In the genomic region with DNA sequence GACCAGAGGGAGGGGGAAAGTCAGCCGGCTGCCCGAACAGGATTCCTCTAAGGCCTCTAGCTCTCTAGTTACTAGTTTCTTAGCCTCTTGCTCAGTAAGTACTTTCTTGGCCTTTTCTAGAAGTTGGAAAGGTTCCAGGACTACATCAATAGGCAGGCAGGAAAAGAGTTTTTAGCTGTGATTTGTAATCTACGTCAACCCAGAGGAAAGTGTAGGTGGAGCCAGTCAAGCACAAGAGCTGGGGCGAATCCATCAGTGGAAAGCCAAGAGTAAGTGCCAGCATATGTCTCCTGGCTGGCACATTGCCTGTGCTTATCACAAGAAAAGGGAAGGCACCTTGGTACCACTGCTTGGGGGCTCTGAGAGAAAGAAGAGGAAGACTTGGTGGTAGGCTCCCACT, we compare ENCODE assay signal across 21 mouse cellular contexts. TPM values are rescaled to one million over a fixed set of nuclear protein-coding genes. Genes with fewer than 3 reads are reported as not detected.
DNase-seq lines count a peak whose midpoint lies in the region; TF ChIP-seq lines count a peak whose summit lies in the region.
"Had no signal": no experiment of that assay in that cellular context is flagged by ENCODE, and none has a peak within 500 bp of the region (broad histone marks: within the 10 kb centered on the region; RNA-seq: fewer than 3 reads in every experiment).

No protein-coding gene starts in this region.

- 57% methylated on average over 4 of the region's 4 CpGs for WGBS in kidney, adult 2 months
- WGBS in cerebellum, adult 2 months, result 44% methylated on average over 4 of the region's 4 CpGs

- H3K27me3 ChIP-seq in kidney, adult 2 months (replicated peaks; ENCODE audit: control insufficient read depth, insufficient read depth, low read length), result no peaks in the 10 kb centered on the region
- H3K27me3 ChIP-seq in MEL (ENCODE audit: control insufficient read depth in 1 of 2, insufficient read depth in 2 of 2, low read length in 2 of 2), result no peaks in the 10 kb centered on the region
- no peaks in the 10 kb centered on the region for H3K27me3 ChIP-seq in cerebellum, adult 2 months (ENCODE audit: control insufficient read depth, insufficient read depth, low read length)
- H3K27me3 ChIP-seq: CH12.LX; embryonic facial prominence, embryonic 12.5 days; neural tube, embryonic 15.5 days had no signal

- H3K27ac ChIP-seq in kidney, adult 2 months (ENCODE audit: insufficient read depth, low read depth, low read length), result no peak overlapping the region
- H3K27ac ChIP-seq in MEL (ENCODE audit: control insufficient read depth, low read depth, low read length), result no peak overlapping the region
- H3K27ac ChIP-seq in cerebellum, adult 2 months (ENCODE audit: insufficient read depth, low read length), result no peak overlapping the region
- H3K27ac ChIP-seq: embryonic facial prominence, embryonic 12.5 days; heart, embryonic 10.5 days; hindbrain, embryonic 14.5 days; neural tube, embryonic 15.5 days had no signal

- H3K4me3 ChIP-seq in kidney, adult 2 months (ENCODE audit: insufficient read depth, low read depth, low read length), result no peak overlapping the region
- no peak overlapping the region for H3K4me3 ChIP-seq in MEL (ENCODE audit: control insufficient read depth in 1 of 2, insufficient read depth in 1 of 2, low read depth in 2 of 2, low read length in 2 of 2)
- no peak overlapping the region for H3K4me3 ChIP-seq in cerebellum, adult 2 months (replicated peaks; ENCODE audit: insufficient read depth, low read depth, low read length)
- H3K4me3 ChIP-seq: embryonic facial prominence, embryonic 12.5 days; heart, embryonic 10.5 days; myocyte; neural tube, embryonic 15.5 days had no signal

- no peaks in the 10 kb centered on the region for H3K36me3 ChIP-seq in kidney, adult 2 months (ENCODE audit: control insufficient read depth, insufficient read depth, low read length)
- H3K36me3 ChIP-seq in MEL (ENCODE audit: control insufficient read depth in 1 of 2, insufficient read depth in 2 of 2, low read length in 2 of 2), result peaks cover 0 to 7% of the 10 kb centered on the region in 2 experiments; a peak in 1 of 4 replicates
- H3K36me3 ChIP-seq: neural tube, embryonic 15.5 days had no signal

- TF ChIP-seq EP300 in MEL (IDR thresholded peaks at IDR 0.05; ENCODE audit: low read depth in 1 of 2, low read length in 2 of 2), result no peak

- H3K4me1 ChIP-seq in kidney, adult 2 months (ENCODE audit: control insufficient read depth, insufficient read depth, low read length), result no peaks in the 10 kb centered on the region
- no peaks in the 10 kb centered on the region for H3K4me1 ChIP-seq in MEL (ENCODE audit: control insufficient read depth in 1 of 2, insufficient read depth in 2 of 2, low read length in 2 of 2)
- H3K4me1 ChIP-seq in cerebellum, adult 2 months (ENCODE audit: control insufficient read depth, insufficient read depth, low read length), result no peaks in the 10 kb centered on the region
- H3K4me1 ChIP-seq: embryonic facial prominence, embryonic 12.5 days; heart, embryonic 10.5 days; neural tube, embryonic 15.5 days had no signal

- no peak for TF ChIP-seq POLR2A in kidney, adult 2 months (IDR thresholded peaks at IDR 0.05; ENCODE audit: low read depth, low read length)
- no peak for TF ChIP-seq POLR2A in MEL (IDR thresholded peaks at IDR 0.05; ENCODE audit: control insufficient read depth in 1 of 2, insufficient read depth in 1 of 2, low read depth in 1 of 2, low read length in 2 of 2, poor library complexity in 1 of 2)
- TF ChIP-seq POLR2A in cerebellum, adult 2 months (IDR thresholded peaks at IDR 0.05; ENCODE audit: borderline replicate concordance, insufficient read depth, low read length), result no peak

- H3K9ac ChIP-seq in MEL (ENCODE audit: control insufficient read depth, low read depth, low read length, poor library complexity, severe bottlenecking), result no peak overlapping the region
- H3K9ac ChIP-seq: embryonic facial prominence, embryonic 12.5 days; hindbrain, embryonic 14.5 days; neural tube, embryonic 15.5 days had no signal

- TF ChIP-seq CTCF in kidney, adult 2 months (conservative IDR thresholded peaks at IDR 0.05; ENCODE audit: insufficient read depth, insufficient read length, low read depth, low read length), result no peak
- no peak for TF ChIP-seq CTCF in MEL (IDR thresholded peaks at IDR 0.05 in 2 of 3, conservative IDR thresholded peaks at IDR 0.05 in 1 of 3; ENCODE audit: control insufficient read depth in 1 of 3, insufficient read depth in 1 of 3, low read depth in 2 of 3, low read length in 3 of 3, poor library complexity in 1 of 3, severe bottlenecking in 1 of 3)
- no peak for TF ChIP-seq CTCF in cerebellum, adult 2 months (IDR thresholded peaks at IDR 0.05; ENCODE audit: borderline replicate concordance, insufficient read depth, low read depth, low read length)

- H3K79me2 ChIP-seq in MEL (ENCODE audit: control insufficient read depth, insufficient read depth, low read length, poor library complexity), result no peaks in the 10 kb centered on the region

- no peak for TF ChIP-seq RAD21 in MEL (IDR thresholded peaks at IDR 0.05; ENCODE audit: low read depth, low read length)

- H3K9me3 ChIP-seq in MEL (replicated peaks; ENCODE audit: insufficient read depth, low read length), result no peaks in the 10 kb centered on the region
- H3K9me3 ChIP-seq: embryonic facial prominence, embryonic 12.5 days; heart, embryonic 10.5 days; neural tube, embryonic 15.5 days had no signal

- peak; percentile 11 for DNase-seq in adrenal gland, postnatal 14 days
- no peak for DNase-seq in adrenal gland, postnatal 25 days
- DNase-seq in kidney, adult 2 months, result peak; percentile 42
- DNase-seq in kidney, adult 18-20 months, result no peak
- DNase-seq in MEL (ENCODE audit: low read depth, low spot score), result peak; percentile 30
- DNase-seq in kidney, postnatal 10 days, result peak; percentile 12
- DNase-seq in cerebellum, adult 2 months, result no peak
- DNase-seq: cerebellum, adult 11-12 months; cerebellum, postnatal 36 days; gastrocnemius, postnatal 25 days; heart, postnatal 14 days; lung, adult 2 months; midbrain, embryonic 14.5 days; right cerebral cortex, postnatal 4 days; thymus, postnatal 14 days had no signal

TF ChIP-seq in MEL, 35 proteins besides CTCF, POLR2A, EP300 and RAD21:
- TF ChIP-seq SMC3 (IDR thresholded peaks at IDR 0.05; ENCODE audit: low read depth, low read length), result no peak
- no peak for TF ChIP-seq ETS1 (IDR thresholded peaks at IDR 0.05; ENCODE audit: low read depth, low read length)
- TF ChIP-seq USF1 (IDR thresholded peaks at IDR 0.05; ENCODE audit: low read depth, low read length), result no peak

RNA-seq across cellular contexts. Expression of a gene that starts 12.3 kb away (rescaled TPM):
- total RNA-seq in adrenal gland, postnatal 14 days (2021), result 57.8 and 58.1 TPM in 2 replicates
- total RNA-seq in adrenal gland, postnatal 25 days (2021), result 72.7 and 108 TPM in 2 replicates
- polyA plus RNA-seq in kidney, adult 2 months (2012; rRNA removed), result 33.3 and 36.1 TPM in 2 replicates
- total RNA-seq in MEL (2012; rRNA removed), result 30.4 and 35.4 TPM in 2 replicates
- polyA plus RNA-seq in MEL (2012; ENCODE audit: insufficient read depth in 1 of 2, insufficient read length in 2 of 2, low read depth in 1 of 2, low replicate concordance in 2 of 2, missing spikeins in 1 of 2), result 10 to 100 TPM in 1 of 2 experiments, not detected in 1; 75.7 TPM
- 108 and 110 TPM in 2 replicates for polyA plus RNA-seq in cerebellum, adult 2 months (2012; rRNA removed)
- total RNA-seq: CH12.LX had no signal

RNA-seq across cellular contexts. Expression of a gene that starts 39.5 kb away (rescaled TPM):
- total RNA-seq in adrenal gland, postnatal 14 days (2021), result 16.2 and 19.9 TPM in 2 replicates
- total RNA-seq in adrenal gland, postnatal 25 days (2021), result 7.9 and 10.0 TPM in 2 replicates
- 3.4 and 5.0 TPM in 2 replicates for polyA plus RNA-seq in kidney, adult 2 months (2012; rRNA removed)
- total RNA-seq in MEL (2012; rRNA removed), result not detected in 2 replicates
- not detected for polyA plus RNA-seq in MEL (2012; ENCODE audit: insufficient read depth in 1 of 2, insufficient read length in 2 of 2, low read depth in 1 of 2, low replicate concordance in 2 of 2, missing spikeins in 1 of 2)
- polyA plus RNA-seq in cerebellum, adult 2 months (2012; rRNA removed), result 2.5 and 2.7 TPM in 2 replicates
- total RNA-seq: CH12.LX had no signal

Comparison
In these comparisons a context has a peak if more than half of its experiments do, and no peak if none do; other contexts are left out.
1. DNase-seq: peak in adrenal gland, postnatal 14 days (single experiment), kidney, adult 2 months (single experiment), MEL (single experiment) and kidney, postnatal 10 days (single experiment); none in adrenal gland, postnatal 25 days (single experiment), kidney, adult 18-20 months (single experiment) and cerebellum, adult 2 months (0 of 2).